Mouse (Mus musculus) cerebellum, adult 2 months (tissue): ENCODE data around the gene Schip1.

ENCODE experiments used
- CTCF ChIP-seq: fragments of 200-500 bp; IDR thresholded peaks from 2 replicates; pipeline ENCODE4 v1.5.1; 2011; ENCODE audit warnings: low read depth, mild to moderate bottlenecking, control low read depth, low read length, moderate library complexity, borderline replicate concordance; ENCODE audit not compliant: insufficient read depth
- POLR2A ChIP-seq: fragments of 200-500 bp; IDR thresholded peaks from 2 replicates; pipeline ENCODE4 v1.6.1; 2011; ENCODE audit warnings: low read length, control low read depth, borderline replicate concordance; ENCODE audit not compliant: insufficient read depth

GRCm38 (mm10) chr3:68332515-68332914 is 267.9 kb downstream of the Schip1 start:
- TF ChIP-seq CTCF (no peak), POLR2A (no peak)
